Mouse (Mus musculus) liver, postnatal 0 days (tissue): Measurements from ENCODE around the gene Palld.

ENCODE experiments used
- CTCF ChIP-seq: sonication (generic); IDR thresholded peaks from 2 replicates; pipeline ENCODE4 v1.5.1; 2016; ENCODE audit warnings: antibody characterized with exemption, low read depth
- EP300 ChIP-seq: IDR thresholded peaks from 2 replicates; pipeline ENCODE4 v1.6.1; 2016; ENCODE audit warnings: antibody characterized with exemption, low read depth, mild to moderate bottlenecking

DNA sequence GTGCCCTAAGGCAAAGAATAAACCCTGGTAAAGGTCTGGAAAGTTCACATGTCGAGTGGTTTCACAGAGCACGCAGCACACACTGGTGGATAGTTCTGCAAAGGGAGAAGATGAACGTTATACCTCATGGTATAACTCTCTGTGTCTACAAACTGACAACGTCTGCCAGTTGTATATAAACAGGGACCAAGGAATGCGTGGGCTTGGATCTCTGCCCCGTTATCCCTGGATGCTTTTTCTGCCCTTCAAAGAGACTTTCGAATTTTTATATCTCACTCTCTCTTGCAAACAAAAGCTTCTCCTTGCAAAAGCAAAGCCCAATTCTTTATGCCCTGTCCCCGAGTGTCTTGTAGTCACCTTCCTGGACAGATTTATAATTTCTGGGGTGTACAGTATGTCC, 319.9 kb downstream of the Palld start:
- TF ChIP-seq EP300 (no peak), CTCF (no peak)
